Mouse (Mus musculus) right cerebral cortex, postnatal 36 days (tissue): ENCODE results near the gene Msi2.
A peak's percentile ranks its signal among the peaks of the same experiment; 100 is the strongest.

Experiments
- DNase-seq, 2 experiments: peaks; one replicate each; pipeline ENCODE4 v3.0.0; 2022; ENCODE audit warnings: low spot score in 2 of 2, mixed read lengths in 1 of 2

Msi2 gene

GRCm38 (mm10) chr11:88676597-88676996 lies 41.7 kb downstream of the Msi2 start:
- DNase-seq: no peak

DNA sequence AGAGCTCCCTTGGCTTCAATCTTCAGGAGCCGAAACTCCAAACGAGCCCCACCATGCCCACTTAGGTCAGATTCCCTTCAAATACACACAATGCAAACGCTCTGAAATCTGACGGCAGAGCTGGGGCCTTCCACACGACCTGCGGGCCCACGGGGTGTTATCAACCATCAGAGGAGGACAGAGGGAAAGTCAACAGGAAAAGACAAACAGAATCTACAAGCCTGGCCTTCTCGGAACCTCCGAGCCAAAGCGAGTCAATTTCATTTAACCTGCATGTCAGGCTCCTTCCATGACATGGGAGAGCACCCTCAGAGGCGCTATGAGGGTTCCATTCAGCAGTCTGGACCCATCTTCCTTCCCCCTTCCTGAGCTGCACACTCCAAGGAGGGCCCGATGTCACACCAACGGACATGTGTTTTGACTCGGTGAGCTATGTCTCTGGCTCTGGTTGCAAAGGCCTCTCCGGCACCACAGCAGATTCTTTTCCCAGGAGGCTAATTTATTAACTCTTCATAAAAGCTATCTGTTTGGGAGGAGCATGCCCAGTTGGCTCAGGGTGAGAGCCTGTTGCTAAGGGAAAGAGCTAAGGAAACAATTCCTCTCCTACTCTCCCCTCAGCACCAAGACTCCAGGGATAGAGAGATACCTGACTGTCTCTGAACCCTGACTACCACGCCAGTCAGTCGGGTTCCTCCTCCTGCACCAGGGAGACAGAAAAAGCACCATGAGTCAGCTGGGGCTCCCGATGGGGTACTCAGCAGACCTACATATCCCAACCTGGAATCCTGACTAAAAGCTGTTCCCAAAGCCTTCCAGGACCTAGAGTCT lies 42.6 kb downstream of the Msi2 start:
- DNase-seq: no peak

GRCm38 (mm10) chr11:88674075-88674474 lies 44.2 kb downstream of the Msi2 start:
- no peak for DNase-seq

DNA sequence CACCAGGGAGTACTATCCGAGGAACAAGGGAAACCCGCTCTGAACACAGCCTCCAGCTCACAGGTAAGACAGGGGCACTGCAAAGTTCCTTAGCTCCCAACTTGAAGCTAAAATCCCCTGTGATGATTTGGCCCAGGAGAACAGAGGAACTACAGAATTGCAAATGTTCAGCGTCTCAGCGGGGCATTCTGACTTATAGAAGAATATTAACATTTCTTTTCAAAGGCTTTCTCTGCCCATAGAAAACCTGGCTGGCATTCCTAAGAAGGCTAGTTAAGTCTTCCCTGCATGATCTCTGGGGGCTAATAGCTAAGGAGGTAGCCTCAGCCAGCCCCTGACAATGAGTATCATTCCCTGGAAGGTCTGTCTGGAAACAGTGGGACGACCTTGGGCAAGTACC lies 47.4 kb downstream of the Msi2 start:
- no peak for DNase-seq

DNA sequence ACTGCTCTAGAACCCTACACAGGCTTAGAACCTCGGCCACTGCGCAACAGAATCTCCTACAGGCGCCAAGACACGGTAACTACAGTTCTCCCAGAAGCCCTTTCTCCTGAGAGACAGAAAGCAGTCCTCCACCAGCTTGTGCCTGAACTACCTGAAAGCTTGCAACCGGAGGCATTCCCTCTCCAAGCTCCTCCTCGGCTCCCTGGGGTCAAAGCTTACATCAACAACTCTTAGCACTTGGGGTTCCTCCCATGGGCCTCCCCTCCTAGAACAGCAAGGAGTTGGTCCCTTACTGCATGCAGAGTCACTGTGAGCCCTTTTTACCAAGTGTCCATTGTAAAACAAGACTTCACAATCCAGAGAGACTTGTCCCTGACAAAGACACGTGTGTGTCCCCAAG lies 49.2 kb downstream of the Msi2 start:
- no peak for DNase-seq

DNA sequence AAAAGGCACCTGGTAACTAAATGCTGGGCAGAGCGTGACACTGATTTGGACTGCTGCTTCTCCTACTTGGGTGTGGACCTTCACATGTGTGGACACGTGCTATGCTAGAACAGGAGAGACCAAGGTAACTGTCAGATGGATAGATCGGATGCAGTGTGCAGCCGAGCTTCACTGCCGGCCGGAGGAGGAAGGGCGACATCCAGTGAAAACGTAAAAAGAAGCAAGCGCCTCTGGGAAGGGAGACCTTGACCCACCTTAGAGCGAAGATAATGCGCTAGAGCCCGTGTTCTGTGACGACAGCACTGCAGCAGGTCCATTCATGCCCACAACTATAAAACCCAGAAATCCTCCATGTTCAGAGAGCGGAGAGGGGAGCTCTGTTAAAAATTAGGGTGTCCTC lies 50.0 kb downstream of the Msi2 start:
- no peak for DNase-seq

- DNase-seq: no peak
These were observed 52.5 kb downstream of the Msi2 start for GRCm38 (mm10) chr11:88665799-88666198.

DNA sequence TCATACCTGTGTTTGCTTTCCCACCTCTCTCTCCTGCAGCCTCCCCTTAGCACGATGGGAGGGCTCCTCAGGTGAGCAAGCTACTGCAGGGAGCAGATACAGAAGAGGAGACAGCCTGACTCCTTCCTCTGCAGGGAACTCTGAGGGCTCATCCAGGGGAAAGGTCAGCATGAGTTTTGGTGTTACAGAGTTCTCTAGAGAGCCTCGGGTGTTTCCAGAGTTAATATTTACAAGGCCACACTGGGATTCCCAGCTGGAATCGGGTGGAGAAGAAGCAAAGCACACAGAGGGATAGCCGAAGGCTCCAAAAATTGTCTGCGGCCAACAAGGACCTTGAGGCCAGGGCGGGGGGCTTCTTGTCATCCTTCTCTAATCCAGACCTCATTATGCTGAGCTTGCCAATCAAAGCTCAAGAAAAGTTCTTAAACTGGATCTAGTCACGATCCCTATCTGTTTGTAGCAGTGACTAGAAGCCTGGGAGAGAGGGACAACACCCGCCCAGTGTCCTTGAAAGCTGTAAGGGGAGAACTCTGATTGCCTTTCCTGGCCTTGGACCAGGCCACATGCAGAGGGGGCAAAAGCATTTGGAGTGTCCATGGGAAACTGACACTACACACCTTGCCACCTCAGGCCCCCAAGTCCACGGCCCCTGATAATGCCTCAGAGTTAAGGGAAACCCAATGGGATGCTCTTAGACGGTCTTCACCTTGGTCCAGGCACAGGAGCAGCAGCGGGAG lies 56.7 kb downstream of the Msi2 start:
- no peak for DNase-seq

DNA sequence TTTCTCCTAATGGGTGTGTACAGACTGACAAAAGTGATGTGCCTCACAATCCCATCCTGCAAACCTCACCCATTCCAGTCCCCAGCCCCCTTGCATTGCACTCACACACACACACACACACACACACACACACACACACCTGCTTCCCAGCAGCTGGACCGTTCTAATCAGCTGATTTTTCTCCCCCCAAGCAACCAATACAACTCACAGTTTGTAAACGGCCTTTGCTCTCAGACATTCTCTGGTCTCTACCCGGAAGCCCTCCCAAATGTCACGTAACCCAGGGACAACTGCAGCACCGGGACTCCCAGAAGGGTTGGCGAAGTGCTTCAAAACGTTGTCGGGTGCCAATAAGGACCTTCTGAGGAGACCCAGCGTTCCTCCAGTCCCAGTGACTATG lies 57.9 kb downstream of the Msi2 start:
- DNase-seq: no peak

DNA sequence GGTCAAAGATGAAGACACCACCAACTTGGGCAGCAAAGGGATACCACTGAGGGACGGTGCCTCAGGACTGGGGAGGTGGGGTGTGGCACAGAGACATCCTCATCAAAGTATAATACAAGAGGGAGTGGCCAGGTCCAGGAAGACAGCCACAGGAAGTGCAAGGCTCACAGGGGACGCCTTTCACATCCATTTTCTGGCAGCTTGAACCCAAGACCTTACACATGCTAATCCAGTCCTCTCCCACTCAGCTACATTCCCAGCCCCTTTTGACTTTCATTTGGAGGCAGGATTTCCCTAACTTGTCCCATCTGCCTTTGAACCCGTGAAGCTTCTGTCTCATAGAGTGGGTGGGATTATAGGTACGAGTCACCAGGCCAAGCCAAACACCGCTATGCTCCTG lies 59.4 kb downstream of the Msi2 start:
- no peak for DNase-seq

DNA sequence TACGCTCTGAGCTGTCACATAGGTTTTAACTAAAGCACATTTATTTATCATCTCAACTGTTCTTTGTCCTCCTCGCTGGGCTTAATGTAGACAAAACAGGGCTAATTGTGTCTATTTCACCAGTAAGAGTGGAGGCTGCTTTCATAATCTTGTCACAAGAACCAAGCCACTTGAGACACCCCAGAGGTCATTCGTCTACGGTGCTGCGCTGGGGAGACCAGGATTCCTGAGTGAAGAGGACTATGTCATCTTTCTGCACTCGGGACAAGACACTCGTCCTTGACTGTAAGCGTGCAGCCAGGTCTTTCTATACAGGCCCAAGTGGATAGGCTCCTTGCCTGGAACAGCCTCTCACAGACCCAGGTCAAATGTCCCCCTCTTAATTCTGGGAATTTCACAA lies 62.5 kb downstream of the Msi2 start:
- no peak for DNase-seq

GRCm38 (mm10) chr11:88655214-88655566 lies 63.1 kb downstream of the Msi2 start:
- DNase-seq: no peak

DNA sequence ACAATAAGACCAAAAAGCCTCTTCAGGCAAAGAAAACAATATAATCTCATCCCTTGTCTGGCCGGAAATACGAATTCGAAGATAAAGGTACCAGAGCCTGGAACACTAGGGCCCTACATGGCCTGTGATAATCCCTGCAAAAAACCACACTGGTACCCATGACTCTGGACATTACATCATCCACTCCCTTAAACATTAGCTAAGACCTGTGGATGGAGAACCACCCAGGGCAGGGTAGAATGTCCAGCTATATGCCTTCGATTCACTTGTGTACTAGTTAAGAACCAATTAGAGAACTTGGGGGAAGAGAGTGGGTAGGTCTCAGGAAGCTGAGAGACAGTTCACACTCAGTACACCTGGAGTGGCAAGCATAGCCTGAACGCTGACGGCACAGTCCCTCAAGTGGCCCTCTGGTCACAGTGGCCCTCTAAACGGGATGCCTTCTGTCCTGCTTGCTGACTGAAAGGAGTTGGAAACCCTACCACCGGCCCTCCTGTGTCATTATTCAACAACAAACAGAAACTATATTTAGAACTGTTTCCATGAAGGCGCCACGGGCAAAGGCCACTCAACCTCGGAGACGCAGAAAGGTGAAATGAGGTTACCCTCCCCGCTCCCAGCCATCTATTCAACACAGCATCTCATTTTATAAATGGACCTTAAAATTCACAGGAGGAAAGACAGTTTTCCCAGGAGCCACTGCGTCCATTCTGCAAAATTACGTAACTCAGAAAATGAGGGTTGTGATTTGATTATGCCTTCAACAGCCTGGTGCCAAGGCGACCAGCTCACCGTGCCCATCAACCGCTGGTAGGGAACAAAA lies 63.7 kb downstream of the Msi2 start:
- no peak for DNase-seq

DNA sequence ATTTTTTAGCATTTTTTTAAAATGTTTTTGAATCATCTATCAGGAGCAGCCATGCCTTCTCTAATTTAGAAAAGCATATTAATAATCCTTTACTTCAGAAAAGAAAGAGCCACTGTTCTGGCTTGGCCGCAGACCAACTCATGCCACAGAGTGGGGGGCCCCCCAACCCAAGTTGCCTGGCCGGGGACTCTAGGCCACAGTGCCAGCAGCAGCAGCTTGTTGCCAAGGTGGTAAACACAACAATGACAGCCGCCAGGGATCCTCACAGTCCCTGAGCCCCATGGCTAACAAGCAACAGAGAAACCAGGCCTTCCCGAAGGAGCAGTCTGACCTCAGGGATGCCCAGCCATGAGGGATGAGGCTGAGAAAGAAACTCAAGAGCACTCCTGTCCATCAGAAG lies 68.0 kb downstream of the Msi2 start:
- peak; percentile 29 to 44 for DNase-seq

DNA sequence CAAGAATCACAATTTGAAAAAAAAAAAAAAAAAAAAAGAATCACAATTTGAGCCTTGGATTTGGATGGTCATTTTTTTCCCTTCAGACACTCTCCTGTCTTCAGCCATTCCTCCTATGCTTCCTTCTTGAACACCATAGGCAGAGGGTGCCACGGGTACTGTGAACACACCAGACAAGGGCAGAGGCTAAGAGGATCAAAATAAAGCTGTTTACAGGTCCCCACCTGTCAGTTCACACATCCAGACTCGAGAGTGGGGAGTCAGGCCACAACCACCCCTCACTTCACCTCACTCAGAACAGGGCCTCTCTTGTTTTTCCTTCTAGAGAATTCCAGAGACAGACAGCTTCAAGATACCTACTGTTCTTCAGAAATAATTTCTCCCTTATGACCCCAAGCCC lies 69.3 kb downstream of the Msi2 start:
- DNase-seq: no peak

DNA sequence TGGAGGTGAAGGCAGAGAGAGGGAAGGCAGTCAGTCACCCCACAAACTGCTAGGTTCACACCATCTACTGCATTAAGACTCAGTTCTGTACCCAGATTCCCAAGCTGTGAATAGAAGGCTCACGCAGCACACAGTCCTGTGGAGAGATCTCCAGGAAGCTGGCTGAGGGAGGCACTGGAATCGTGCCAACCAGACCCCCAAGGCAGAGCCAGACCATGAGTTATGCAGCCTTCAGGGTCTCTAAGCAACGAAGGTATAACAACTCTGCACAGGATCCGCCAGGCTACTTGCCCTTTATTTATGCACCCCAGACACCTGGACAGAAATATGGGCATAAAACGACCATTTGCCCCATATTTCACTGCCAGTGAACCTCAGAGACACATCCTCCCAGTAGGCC lies 69.9 kb downstream of the Msi2 start:
- no peak for DNase-seq

DNA sequence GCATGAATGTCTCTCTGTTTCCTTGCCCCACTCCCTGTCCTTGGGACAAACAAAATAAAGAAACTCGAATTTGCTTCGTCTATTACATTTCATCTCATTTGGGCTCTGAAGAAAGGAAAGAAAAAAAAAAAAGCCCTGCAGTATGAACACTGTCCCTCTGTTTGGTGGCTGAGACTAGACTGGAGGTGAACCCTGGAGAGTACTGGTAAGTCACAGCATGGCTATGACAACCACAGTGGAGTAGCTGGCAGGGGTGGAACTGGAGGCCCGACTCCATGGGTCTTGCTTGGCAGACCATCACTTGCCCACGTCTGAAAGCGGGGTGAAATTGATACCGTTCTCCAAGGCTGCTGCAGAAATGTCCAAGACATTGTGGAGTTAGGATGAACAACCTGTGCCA lies 71.8 kb downstream of the Msi2 start:
- no peak for DNase-seq

GRCm38 (mm10) chr11:88645821-88646220 lies 72.5 kb downstream of the Msi2 start:
- no peak for DNase-seq

- DNase-seq: peak; percentile 16 to 34
These were observed 73.6 kb downstream of the Msi2 start for GRCm38 (mm10) chr11:88644719-88645118.

- DNase-seq: no peak
These were observed 78.5 kb downstream of the Msi2 start for GRCm38 (mm10) chr11:88639862-88640261.

GRCm38 (mm10) chr11:88638936-88639542 lies 79.3 kb downstream of the Msi2 start:
- DNase-seq: no peak

- no peak for DNase-seq
These were observed 80.1 kb downstream of the Msi2 start for GRCm38 (mm10) chr11:88638254-88638653.
